Mouse (Mus musculus) testis, adult 2 months (tissue): ENCODE measurements around the gene Vav2. TPM values are rescaled to one million over a fixed set of nuclear protein-coding genes. Genes with fewer than 3 reads are reported as not detected.

ENCODE experiments used
- H3K27ac ChIP-seq: fragments of 200-500 bp; 2 replicates; pipeline ENCODE4 v1.5.1; 2012; ENCODE audit warnings: low read depth, low read length; ENCODE audit not compliant: control insufficient read depth, insufficient read depth
- H3K27me3 ChIP-seq: fragments of 200-500 bp; 2 replicates; pipeline ENCODE4 v1.6.1; 2012; ENCODE audit warnings: mild to moderate bottlenecking, low read length, moderate library complexity; ENCODE audit not compliant: control insufficient read depth, insufficient read depth
- H3K36me3 ChIP-seq: fragments of 200-500 bp; 2 replicates; pipeline ENCODE4 v1.6.1; 2012; ENCODE audit warnings: mild to moderate bottlenecking, low read length; ENCODE audit not compliant: control insufficient read depth, insufficient read depth
- H3K4me1 ChIP-seq: fragments of 200-500 bp; 2 replicates; pipeline ENCODE4 v1.6.1; 2012; ENCODE audit warnings: low read length; ENCODE audit not compliant: control insufficient read depth, insufficient read depth
- H3K4me3 ChIP-seq: fragments of 200-500 bp; 2 replicates; pipeline ENCODE4 v1.5.1; 2012; ENCODE audit warnings: low read depth, mild to moderate bottlenecking, low read length, moderate library complexity, mixed read lengths; ENCODE audit not compliant: control insufficient read depth
- CTCF ChIP-seq: fragments of 200-500 bp; IDR thresholded peaks from 2 replicates; pipeline ENCODE4 v1.5.1; 2012; ENCODE audit warnings: low read depth, mild to moderate bottlenecking, inconsistent platforms, low read length, moderate library complexity; ENCODE audit not compliant: control insufficient read depth, insufficient read depth, insufficient replicate concordance
- POLR2A ChIP-seq: fragments of 200-500 bp; IDR thresholded peaks from 2 replicates; pipeline ENCODE4 v1.6.1; 2012; ENCODE audit warnings: low read depth, mild to moderate bottlenecking, inconsistent platforms, low read length, moderate library complexity; ENCODE audit not compliant: control insufficient read depth
- polyA plus RNA-seq: library from polyadenylated mRNA; depleted of rRNA; stranded (reverse); fragments of >200 nt; gene quantifications from 2 replicates; pipeline ENCODE4 v1.2.3, GENCODE M21; 2012

Gene Vav2
- polyA plus RNA-seq, 1 experiment = 35.7 TPM

GRCm38 (mm10) chr2:27415060-27415783, 11.6 kb downstream of the Vav2 start:
- Histone ChIP-seq H3K36me3 (no peaks in the 10 kb centered on the region), H3K4me3 (no peak overlapping the region), H3K27ac (no peak overlapping the region), H3K27me3 (no peaks in the 10 kb centered on the region), H3K4me1 (peaks cover 4% of the 10 kb centered on the region)
- no peak for TF ChIP-seq CTCF

- TF ChIP-seq POLR2A = no peak
- no peak for TF ChIP-seq CTCF
- H3K27me3 ChIP-seq = no peaks in the 10 kb centered on the region
- H3K4me1 ChIP-seq = peaks cover 4% of the 10 kb centered on the region
- H3K36me3 ChIP-seq = no peaks in the 10 kb centered on the region
- H3K4me3 ChIP-seq = no peak overlapping the region
- no peak overlapping the region for H3K27ac ChIP-seq
These were observed 12.7 kb downstream of the Vav2 start for GRCm38 (mm10) chr2:27413936-27414657.

GRCm38 (mm10) chr2:27413582-27413935, 13.3 kb downstream of the Vav2 start:
- H3K36me3 ChIP-seq = no peaks in the 10 kb centered on the region
- H3K27me3 ChIP-seq = no peaks in the 10 kb centered on the region
- no peak overlapping the region for H3K27ac ChIP-seq
- peaks cover 4% of the 10 kb centered on the region for H3K4me1 ChIP-seq
- no peak overlapping the region for H3K4me3 ChIP-seq
- TF ChIP-seq CTCF (no peak), POLR2A (no peak)

GRCm38 (mm10) chr2:27412245-27412800, 14.5 kb downstream of the Vav2 start:
- TF ChIP-seq POLR2A = no peak
- TF ChIP-seq CTCF = no peak
- Histone ChIP-seq H3K36me3 (no peaks in the 10 kb centered on the region), H3K27me3 (no peaks in the 10 kb centered on the region), H3K4me1 (peaks cover 10% of the 10 kb centered on the region), H3K4me3 (no peak overlapping the region), H3K27ac (no peak overlapping the region)

- H3K27me3 ChIP-seq = no peaks in the 10 kb centered on the region
- H3K4me3 ChIP-seq = no peak overlapping the region
- H3K36me3 ChIP-seq = no peaks in the 10 kb centered on the region
- H3K27ac ChIP-seq = no peak overlapping the region
- TF ChIP-seq CTCF (no peak), POLR2A (no peak)
- peaks cover 10% of the 10 kb centered on the region for H3K4me1 ChIP-seq
These were observed 15.1 kb downstream of the Vav2 start for GRCm38 (mm10) chr2:27411688-27412174.

- Histone ChIP-seq H3K4me3 (no peak overlapping the region), H3K36me3 (no peaks in the 10 kb centered on the region), H3K27me3 (no peaks in the 10 kb centered on the region), H3K27ac (no peak overlapping the region), H3K4me1 (peaks cover 10% of the 10 kb centered on the region)
- TF ChIP-seq POLR2A (no peak), CTCF (no peak)
These were observed 16.2 kb downstream of the Vav2 start for GRCm38 (mm10) chr2:27410518-27411140.

- Histone ChIP-seq H3K4me1 (peaks cover 13% of the 10 kb centered on the region), H3K36me3 (no peaks in the 10 kb centered on the region), H3K27ac (no peak overlapping the region), H3K4me3 (no peak overlapping the region), H3K27me3 (no peaks in the 10 kb centered on the region)
- TF ChIP-seq POLR2A (no peak), CTCF (no peak)
These were observed 18.6 kb downstream of the Vav2 start for GRCm38 (mm10) chr2:27408194-27408593.
